Mouse (Mus musculus): Measurements from ENCODE around the gene Mrnip. TPM values are rescaled to one million over a fixed set of nuclear protein-coding genes. Genes with fewer than 3 reads are reported as not detected.

The Mrnip gene
- polyA plus RNA-seq, 1 experiment from 2014 or later = 38.8 TPM

DNA sequence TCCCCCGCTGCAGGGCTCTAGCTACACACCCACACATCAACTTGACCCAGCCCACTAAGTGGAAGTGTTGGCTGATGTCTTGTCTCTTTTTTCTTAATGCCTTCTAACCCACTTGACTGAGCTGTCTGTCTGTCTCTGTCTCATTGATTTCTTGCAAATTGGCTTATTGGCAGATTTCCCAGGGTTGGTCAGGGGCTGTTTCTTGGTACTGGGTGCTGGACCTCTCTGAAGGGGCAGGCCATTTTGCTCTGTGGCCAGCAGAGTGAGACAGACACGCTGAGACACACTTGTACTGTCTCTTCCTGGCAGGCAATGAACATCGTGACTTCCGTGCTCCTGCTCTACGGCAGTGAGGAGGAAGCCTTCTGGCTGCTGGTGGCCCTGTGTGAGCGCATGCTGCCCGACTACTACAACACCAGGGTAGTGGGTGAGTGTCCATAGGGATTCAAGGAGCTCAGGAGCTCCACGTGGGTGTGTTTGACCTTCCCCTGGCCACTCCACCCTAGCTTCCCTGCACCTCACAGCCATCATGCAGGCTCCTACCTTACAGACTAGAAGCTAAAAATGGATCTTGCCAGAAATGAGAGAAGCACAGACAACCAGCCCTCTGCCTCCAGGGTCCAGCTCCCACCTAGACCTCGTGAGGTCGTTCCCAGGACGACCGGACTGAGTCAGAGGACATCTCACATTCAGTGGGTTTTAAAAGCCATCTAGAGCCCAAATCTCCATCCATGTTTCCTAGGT is 19.3 kb upstream of the Mrnip start:
- ATAC-seq (ENCODE audit: low FRiP score, low TSS enrichment) (no peak), DNase-seq (no peak)
- Histone ChIP-seq H3K27me3 (ENCODE audit: control insufficient read depth, insufficient read depth, low read length) (no peaks in the 10 kb centered on the region), H3K4me2 (ENCODE audit: low read length) (no peak overlapping the region), H3K27ac (replicated peaks; ENCODE audit: low read depth, low read length) (no peak overlapping the region), H3K4me3 (replicated peaks; ENCODE audit: low read depth, low read length) (no peak overlapping the region), H3K4me1 (ENCODE audit: control insufficient read depth, insufficient read depth, low read length) (no peaks in the 10 kb centered on the region), H3K9ac (replicated peaks; ENCODE audit: low read length) (no peak overlapping the region), H3K9me3 (ENCODE audit: control insufficient read depth, low read length) (no peaks in the 10 kb centered on the region), H3K36me3 (ENCODE audit: control insufficient read depth, insufficient read depth, low read length) (peaks cover 98% of the 10 kb centered on the region)
- 90% methylated on average over 12 of the region's 12 CpGs for WGBS

DNA sequence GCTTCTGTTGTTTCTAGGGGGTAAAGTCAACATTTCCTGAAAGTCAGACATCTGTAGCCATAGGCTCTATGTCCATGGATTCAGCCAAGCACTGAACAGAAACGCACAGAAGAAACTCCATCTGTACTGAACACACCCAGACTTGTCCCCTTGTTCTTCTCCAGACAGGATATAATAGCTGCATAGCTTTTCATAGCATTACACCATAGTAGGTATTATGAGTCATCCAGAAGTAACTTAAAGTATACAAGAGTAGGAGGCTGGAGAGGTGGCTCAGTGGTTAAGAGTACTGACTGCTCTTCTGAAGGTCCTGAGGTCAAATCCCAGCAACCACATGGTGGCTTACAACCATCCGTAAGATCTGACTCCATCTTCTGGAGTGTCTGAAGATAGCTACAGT is 18.5 kb upstream of the Mrnip start:
- DNase-seq = no peak
- 97% methylated on average over 2 of the region's 2 CpGs for WGBS
- H3K4me2 ChIP-seq (ENCODE audit: low read length) = no peak overlapping the region
- H3K27me3 ChIP-seq (ENCODE audit: control insufficient read depth, insufficient read depth, low read length) = no peaks in the 10 kb centered on the region
- H3K9me3 ChIP-seq (ENCODE audit: control insufficient read depth, low read length) = no peaks in the 10 kb centered on the region
- no peak overlapping the region for H3K27ac ChIP-seq (replicated peaks; ENCODE audit: low read depth, low read length)
- no peak for ATAC-seq (ENCODE audit: low FRiP score, low TSS enrichment)
- H3K4me1 ChIP-seq (ENCODE audit: control insufficient read depth, insufficient read depth, low read length) = no peaks in the 10 kb centered on the region
- H3K4me3 ChIP-seq (replicated peaks; ENCODE audit: low read depth, low read length) = no peak overlapping the region
- H3K9ac ChIP-seq (replicated peaks; ENCODE audit: low read length) = no peak overlapping the region
- H3K36me3 ChIP-seq (ENCODE audit: control insufficient read depth, insufficient read depth, low read length) = peaks cover 98% of the 10 kb centered on the region

DNA sequence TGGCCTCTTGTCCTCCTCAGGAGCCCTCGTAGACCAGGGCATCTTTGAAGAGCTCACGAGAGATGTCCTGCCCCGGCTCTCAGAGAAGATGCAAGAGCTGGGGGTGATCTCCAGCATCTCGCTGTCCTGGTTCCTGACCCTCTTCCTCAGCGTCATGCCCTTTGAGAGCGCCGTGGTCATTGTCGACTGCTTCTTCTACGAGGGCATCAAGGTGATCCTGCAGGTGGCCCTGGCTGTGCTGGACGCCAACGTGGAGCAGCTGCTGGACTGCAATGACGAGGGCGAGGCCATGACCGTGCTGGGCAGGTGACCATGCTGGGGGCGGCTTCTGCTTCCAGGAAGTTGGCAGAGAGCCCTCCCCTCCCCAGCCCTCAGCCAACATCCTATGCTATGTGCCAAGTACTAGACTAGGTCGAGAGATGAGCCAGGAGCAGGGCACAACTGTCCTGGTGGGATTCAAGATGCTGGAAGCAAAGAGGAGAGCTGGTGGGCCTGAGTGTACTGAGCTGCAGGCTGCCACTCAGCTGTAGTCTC is 17.5 kb upstream of the Mrnip start:
- 93% methylated on average over 16 of the region's 16 CpGs for WGBS
- H3K27ac ChIP-seq (replicated peaks; ENCODE audit: low read depth, low read length) = no peak overlapping the region

DNA sequence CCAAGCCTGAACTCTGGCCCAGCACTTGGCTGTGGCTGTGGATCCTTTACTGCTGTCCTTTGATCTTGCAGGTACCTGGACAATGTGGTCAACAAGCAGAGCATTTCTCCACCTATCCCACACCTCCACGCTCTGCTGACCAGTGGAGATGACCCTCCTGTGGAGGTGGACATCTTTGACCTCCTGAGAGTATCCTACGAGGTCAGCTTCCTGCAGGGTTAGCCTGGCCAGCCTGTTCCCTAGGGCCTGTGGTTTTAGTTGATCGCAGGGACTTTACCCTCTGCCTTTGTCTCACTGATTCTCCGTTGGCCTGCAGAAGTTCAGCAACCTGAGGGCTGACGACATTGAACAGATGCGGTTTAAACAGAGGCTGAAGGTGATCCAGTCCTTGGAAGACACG is 15.9 kb upstream of the Mrnip start:
- Histone ChIP-seq H3K9me3 (ENCODE audit: control insufficient read depth, low read length) (no peaks in the 10 kb centered on the region), H3K36me3 (ENCODE audit: control insufficient read depth, insufficient read depth, low read length) (peaks cover 94% of the 10 kb centered on the region), H3K4me3 (replicated peaks; ENCODE audit: low read depth, low read length) (no peak overlapping the region), H3K4me1 (ENCODE audit: control insufficient read depth, insufficient read depth, low read length) (no peaks in the 10 kb centered on the region), H3K9ac (replicated peaks; ENCODE audit: low read length) (no peak overlapping the region), H3K27me3 (ENCODE audit: control insufficient read depth, insufficient read depth, low read length) (no peaks in the 10 kb centered on the region), H3K27ac (replicated peaks; ENCODE audit: low read depth, low read length) (no peak overlapping the region), H3K4me2 (ENCODE audit: low read length) (no peak overlapping the region)
- DNase-seq (no peak), ATAC-seq (ENCODE audit: low FRiP score, low TSS enrichment) (no peak)
- WGBS = 95% methylated on average over 7 of the region's 7 CpGs

More for the DNA sequence above, 17.5 kb upstream of the Mrnip start:
- Histone ChIP-seq H3K4me3 (replicated peaks; ENCODE audit: low read depth, low read length) (no peak overlapping the region), H3K4me1 (ENCODE audit: control insufficient read depth, insufficient read depth, low read length) (no peaks in the 10 kb centered on the region), H3K27me3 (ENCODE audit: control insufficient read depth, insufficient read depth, low read length) (no peaks in the 10 kb centered on the region), H3K9me3 (ENCODE audit: control insufficient read depth, low read length) (no peaks in the 10 kb centered on the region), H3K36me3 (ENCODE audit: control insufficient read depth, insufficient read depth, low read length) (peaks cover 96% of the 10 kb centered on the region), H3K4me2 (ENCODE audit: low read length) (no peak overlapping the region), H3K9ac (replicated peaks; ENCODE audit: low read length) (no peak overlapping the region)
- DNase-seq (no peak), ATAC-seq (ENCODE audit: low FRiP score, low TSS enrichment) (no peak)

DNA sequence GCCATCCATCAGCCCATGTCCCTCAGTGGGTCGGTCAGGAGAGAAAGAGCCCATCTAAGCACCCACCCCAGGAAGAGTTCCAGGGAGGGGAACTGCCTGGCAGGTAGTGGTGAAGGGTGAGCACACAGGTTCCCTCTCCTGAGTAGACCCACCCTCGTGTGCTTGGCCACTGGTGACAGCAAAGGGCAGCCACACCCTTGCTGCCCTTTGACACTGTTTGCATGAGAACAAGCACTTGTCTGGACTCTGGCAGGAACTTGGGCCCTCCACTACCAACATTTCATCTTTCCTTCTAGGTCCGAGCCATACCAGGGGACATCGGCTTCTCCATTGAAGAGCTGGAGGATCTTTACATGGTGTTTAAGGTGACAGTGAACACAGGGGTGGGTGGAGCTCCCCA is 14.9 kb upstream of the Mrnip start:
- 88% methylated on average over 4 of the region's 4 CpGs for WGBS
- no peak overlapping the region for H3K4me2 ChIP-seq (ENCODE audit: low read length)
- no peaks in the 10 kb centered on the region for H3K4me1 ChIP-seq (ENCODE audit: control insufficient read depth, insufficient read depth, low read length)
- DNase-seq = no peak
- no peak overlapping the region for H3K4me3 ChIP-seq (replicated peaks; ENCODE audit: low read depth, low read length)
- H3K27me3 ChIP-seq (ENCODE audit: control insufficient read depth, insufficient read depth, low read length) = no peaks in the 10 kb centered on the region
- no peak overlapping the region for H3K27ac ChIP-seq (replicated peaks; ENCODE audit: low read depth, low read length)
- no peak overlapping the region for H3K9ac ChIP-seq (replicated peaks; ENCODE audit: low read length)
- H3K36me3 ChIP-seq (ENCODE audit: control insufficient read depth, insufficient read depth, low read length) = peaks cover 94% of the 10 kb centered on the region
- no peak for ATAC-seq (ENCODE audit: low FRiP score, low TSS enrichment)
- H3K9me3 ChIP-seq (ENCODE audit: control insufficient read depth, low read length) = no peaks in the 10 kb centered on the region

DNA sequence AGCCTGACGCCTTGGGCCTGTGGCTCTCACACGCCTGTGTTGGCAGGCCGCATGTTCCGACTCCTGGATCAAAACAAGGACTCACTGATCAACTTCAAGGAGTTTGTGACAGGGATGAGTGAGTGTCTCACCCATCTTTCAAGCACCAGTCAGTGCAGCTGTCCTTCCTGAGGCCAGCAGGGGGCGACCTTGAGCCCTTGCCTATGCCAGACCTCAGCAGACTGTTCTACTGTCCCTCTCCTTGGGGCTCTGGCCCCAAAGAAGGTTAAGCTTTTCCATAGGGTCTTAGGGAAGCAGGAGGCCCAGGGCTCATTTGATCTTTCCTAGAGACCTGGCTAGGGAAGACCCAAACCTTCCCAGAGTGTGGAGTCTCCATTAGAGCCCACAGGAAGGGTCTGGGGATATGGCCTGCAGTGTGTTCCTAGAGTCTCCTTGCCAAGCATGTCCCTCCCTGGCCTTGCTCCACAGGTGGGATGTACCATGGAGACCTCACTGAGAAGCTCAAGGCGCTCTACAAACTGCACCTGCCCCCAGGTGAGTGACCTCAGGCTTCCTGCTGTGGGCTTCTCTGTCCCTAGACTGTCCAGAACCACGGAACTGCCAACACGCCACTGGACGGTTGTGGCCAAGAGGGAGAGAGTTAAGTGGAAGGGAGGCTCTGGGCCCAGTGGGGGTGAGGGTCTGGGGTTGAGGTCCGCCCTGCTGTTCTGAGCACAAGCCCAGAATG is 12.5 kb upstream of the Mrnip start:
- Histone ChIP-seq H3K36me3 (ENCODE audit: control insufficient read depth, insufficient read depth, low read length) (peaks cover 86% of the 10 kb centered on the region), H3K4me2 (ENCODE audit: low read length) (no peak overlapping the region), H3K27me3 (ENCODE audit: control insufficient read depth, insufficient read depth, low read length) (no peaks in the 10 kb centered on the region), H3K9ac (replicated peaks; ENCODE audit: low read length) (no peak overlapping the region), H3K9me3 (ENCODE audit: control insufficient read depth, low read length) (no peaks in the 10 kb centered on the region), H3K4me3 (replicated peaks; ENCODE audit: low read depth, low read length) (no peak overlapping the region), H3K27ac (replicated peaks; ENCODE audit: low read depth, low read length) (no peak overlapping the region), H3K4me1 (ENCODE audit: control insufficient read depth, insufficient read depth, low read length) (no peaks in the 10 kb centered on the region)
- DNase-seq (peak; percentile 80), ATAC-seq (ENCODE audit: low FRiP score, low TSS enrichment) (no peak)
- whole genome bisulfite sequencing = 72% methylated on average over 10 of the region's 10 CpGs

DNA sequence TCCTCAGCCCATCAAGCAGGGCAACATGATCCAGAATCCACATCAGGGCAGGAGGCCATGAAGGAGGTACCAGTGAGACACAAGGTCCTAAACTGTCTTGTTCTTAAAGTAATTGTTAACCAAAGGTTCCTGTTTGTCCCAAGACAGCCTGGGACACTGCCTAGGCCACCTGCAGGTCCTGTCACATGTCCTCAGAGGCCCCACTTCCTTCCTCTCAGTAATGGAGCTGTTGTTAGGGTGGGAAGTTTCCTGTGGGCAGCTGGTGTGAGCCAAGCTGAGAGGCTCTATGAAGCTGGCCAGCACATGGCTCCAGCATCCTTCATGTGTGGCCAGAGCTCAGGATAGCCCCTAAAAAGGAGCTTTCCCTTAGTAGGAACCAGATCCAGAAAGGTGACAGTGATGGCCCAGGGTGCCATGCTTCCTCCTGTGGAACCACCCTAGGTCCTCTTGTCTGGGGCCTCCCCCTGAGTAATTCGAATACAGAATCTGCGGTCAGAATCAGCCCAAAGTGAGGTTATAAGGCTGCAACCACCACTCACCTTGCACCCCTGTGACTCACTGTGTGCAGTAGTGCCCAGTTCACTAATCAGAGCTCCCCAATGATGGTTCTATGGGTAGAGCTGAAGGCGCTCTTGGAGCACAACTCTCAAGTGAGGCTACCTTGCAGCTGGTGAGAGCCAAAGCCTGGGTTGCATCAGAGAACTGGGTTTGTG is 11.8 kb upstream of the Mrnip start:
- Histone ChIP-seq H3K36me3 (ENCODE audit: control insufficient read depth, insufficient read depth, low read length) (peaks cover 80% of the 10 kb centered on the region), H3K27ac (replicated peaks; ENCODE audit: low read depth, low read length) (no peak overlapping the region), H3K27me3 (ENCODE audit: control insufficient read depth, insufficient read depth, low read length) (no peaks in the 10 kb centered on the region), H3K4me3 (replicated peaks; ENCODE audit: low read depth, low read length) (no peak overlapping the region), H3K9me3 (ENCODE audit: control insufficient read depth, low read length) (no peaks in the 10 kb centered on the region), H3K4me1 (ENCODE audit: control insufficient read depth, insufficient read depth, low read length) (no peaks in the 10 kb centered on the region), H3K4me2 (ENCODE audit: low read length) (no peak overlapping the region), H3K9ac (replicated peaks; ENCODE audit: low read length) (no peak overlapping the region)
- DNase-seq = no peak
- no peak for ATAC-seq (ENCODE audit: low FRiP score, low TSS enrichment)
- WGBS = 95% methylated on average over 3 of the region's 3 CpGs

DNA sequence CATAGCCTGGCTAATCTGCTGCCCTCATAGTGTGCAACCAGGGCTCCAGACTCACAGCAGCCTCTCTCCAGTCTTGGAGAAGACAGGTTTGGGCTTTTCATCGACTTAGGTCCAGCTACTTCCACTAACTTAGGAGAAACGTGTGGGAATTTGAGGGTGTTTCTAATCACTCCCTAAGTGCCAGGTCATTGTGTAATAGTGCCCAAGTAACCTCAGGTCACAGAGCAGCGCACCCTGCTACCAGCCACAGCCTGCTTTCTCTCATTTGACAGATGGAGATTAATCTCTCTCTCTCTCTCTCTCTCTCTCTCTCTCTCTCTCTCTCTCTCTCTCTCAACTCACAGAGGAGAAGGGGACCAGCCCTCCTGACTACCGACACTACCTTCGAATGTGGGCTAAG is 5.9 kb upstream of the Mrnip start:
- Histone ChIP-seq H3K9ac (replicated peaks; ENCODE audit: low read length) (no peak overlapping the region), H3K4me1 (ENCODE audit: control insufficient read depth, insufficient read depth, low read length) (no peaks in the 10 kb centered on the region), H3K36me3 (ENCODE audit: control insufficient read depth, insufficient read depth, low read length) (peaks cover 65% of the 10 kb centered on the region), H3K4me2 (ENCODE audit: low read length) (no peak overlapping the region), H3K4me3 (replicated peaks; ENCODE audit: low read depth, low read length) (no peak overlapping the region), H3K27ac (replicated peaks; ENCODE audit: low read depth, low read length) (no peak overlapping the region), H3K9me3 (ENCODE audit: control insufficient read depth, low read length) (no peaks in the 10 kb centered on the region), H3K27me3 (ENCODE audit: control insufficient read depth, insufficient read depth, low read length) (no peaks in the 10 kb centered on the region)
- ATAC-seq (ENCODE audit: low FRiP score, low TSS enrichment) = no peak
- no peak for DNase-seq
- 93% methylated on average over 5 of the region's 5 CpGs for WGBS
